Mouse (Mus musculus) MEL (cell line): ENCODE results near the gene Psmb6. TPM values are rescaled to one million over a fixed set of nuclear protein-coding genes. Genes with fewer than 3 reads are reported as not detected.
"Not testable (repeated sequence)": the region's sequence is repeated elsewhere in the genome, so short reads cannot be mapped to it uniquely, and the experiment has no call there.

Experiments used
- DNase-seq: peaks from one replicate; pipeline ENCODE4 v3.0.0; 2011; ENCODE audit warnings: low read depth, low spot score
- H3K27ac ChIP-seq: 2 replicates; pipeline ENCODE4 v1.5.1; 2012; ENCODE audit warnings: low read depth, mild to moderate bottlenecking, control low read depth, low read length, moderate library complexity; ENCODE audit not compliant: control insufficient read depth
- H3K27me3 ChIP-seq, 2 experiments: fragments of 150-350 bp in 1 of 2; sonication (generic) in 1 of 2; 2 replicates each; pipeline ENCODE4 v1.6.1; 2012; ENCODE audit warnings: low read length in 2 of 2, mild to moderate bottlenecking in 2 of 2, improper control_type of control experiment in 1 of 2, moderate library complexity in 1 of 2; ENCODE audit not compliant: insufficient read depth in 2 of 2, control insufficient read depth in 1 of 2
- H3K36me3 ChIP-seq, 2 experiments: 2 replicates each; pipeline ENCODE4 v1.6.1; 2012 to 2014; ENCODE audit warnings: low read length in 2 of 2, improper control_type of control experiment in 1 of 2, inconsistent platforms in 1 of 2, mild to moderate bottlenecking in 1 of 2; ENCODE audit not compliant: insufficient read depth in 2 of 2, control insufficient read depth in 1 of 2
- H3K4me1 ChIP-seq, 2 experiments: fragments of 150-350 bp in 1 of 2; sonication (generic) in 1 of 2; 2 replicates each; pipeline ENCODE4 v1.6.1; 2012; ENCODE audit warnings: low read length in 2 of 2, improper control_type of control experiment in 1 of 2, mild to moderate bottlenecking in 1 of 2; ENCODE audit not compliant: insufficient read depth in 2 of 2, control insufficient read depth in 1 of 2
- H3K4me3 ChIP-seq, 2 experiments: fragments of 150-350 bp in 1 of 2; sonication (generic) in 1 of 2; 2 replicates each; pipeline ENCODE4 v1.5.1; 2012; ENCODE audit warnings: low read depth in 2 of 2, low read length in 2 of 2, mild to moderate bottlenecking in 2 of 2, moderate library complexity in 2 of 2, control low read depth in 1 of 2, improper control_type of control experiment in 1 of 2; ENCODE audit not compliant: control insufficient read depth in 1 of 2, insufficient read depth in 1 of 2
- H3K79me2 ChIP-seq: 2 replicates; pipeline ENCODE4 v1.6.1; 2012; ENCODE audit warnings: mild to moderate bottlenecking, low read length, moderate library complexity; ENCODE audit not compliant: control insufficient read depth, poor library complexity, insufficient read depth
- H3K9ac ChIP-seq: 2 replicates; pipeline ENCODE4 v1.6.1; 2012; ENCODE audit warnings: low read depth, mild to moderate bottlenecking, control low read depth, low read length, moderate library complexity; ENCODE audit not compliant: control insufficient read depth, poor library complexity, severe bottlenecking
- H3K9me3 ChIP-seq: fragments of 150-350 bp; sonication (generic); replicated peaks from 2 replicates; pipeline ENCODE4 v1.6.1; 2012; ENCODE audit warnings: mild to moderate bottlenecking, low read length, improper control_type of control experiment, moderate library complexity; ENCODE audit not compliant: insufficient read depth
- CHD1 ChIP-seq: IDR thresholded peaks from 2 replicates; pipeline ENCODE4 v1.6.1; 2012; ENCODE audit warnings: low read depth, mild to moderate bottlenecking, inconsistent platforms, low read length, improper control_type of control experiment
- EP300 ChIP-seq, 2 experiments: IDR thresholded peaks; 2 replicates each; pipeline ENCODE4 v1.6.1; 2011; ENCODE audit warnings: improper control_type of control experiment in 2 of 2, low read length in 2 of 2, low read depth in 1 of 2, mild to moderate bottlenecking in 1 of 2
- ETS1 ChIP-seq: IDR thresholded peaks from 2 replicates; pipeline ENCODE4 v1.6.1; 2012; ENCODE audit warnings: low read depth, mild to moderate bottlenecking, inconsistent platforms, low read length, improper control_type of control experiment, moderate library complexity
- GATA1 ChIP-seq: IDR thresholded peaks from 2 replicates; pipeline ENCODE4 v1.6.1; 2011; ENCODE audit warnings: low read depth, low read length, improper control_type of control experiment
- HCFC1 ChIP-seq: IDR thresholded peaks from 2 replicates; pipeline ENCODE4 v1.6.1; 2012; ENCODE audit warnings: low read depth, mild to moderate bottlenecking, inconsistent platforms, low read length, improper control_type of control experiment, moderate library complexity
- MAX ChIP-seq: IDR thresholded peaks from 2 replicates; pipeline ENCODE4 v1.6.1; 2011; ENCODE audit warnings: low read length, improper control_type of control experiment
- MXI1 ChIP-seq: IDR thresholded peaks from 2 replicates; pipeline ENCODE4 v1.6.1; 2011; ENCODE audit warnings: mild to moderate bottlenecking, low read depth, low read length, improper control_type of control experiment
- POLR2AphosphoS2 ChIP-seq: IDR thresholded peaks from 2 replicates; pipeline ENCODE4 v1.6.1; 2011; ENCODE audit warnings: low read length, improper control_type of control experiment
- UBTF ChIP-seq: IDR thresholded peaks from 2 replicates; pipeline ENCODE4 v1.6.1; 2012; ENCODE audit warnings: low read depth, mild to moderate bottlenecking, inconsistent platforms, low read length, improper control_type of control experiment, moderate library complexity, borderline replicate concordance; ENCODE audit not compliant: insufficient read depth
- USF1 ChIP-seq: IDR thresholded peaks from 2 replicates; pipeline ENCODE4 v1.6.1; 2014; ENCODE audit warnings: low read depth, mild to moderate bottlenecking, inconsistent platforms, low read length, improper control_type of control experiment, moderate library complexity
- USF2 ChIP-seq, 2 experiments: IDR thresholded peaks; 2 replicates each; pipeline ENCODE4 v1.6.1; 2011 to 2012; ENCODE audit warnings: improper control_type of control experiment in 2 of 2, low read length in 2 of 2, borderline replicate concordance in 1 of 2, inconsistent platforms in 1 of 2, low read depth in 1 of 2, mild to moderate bottlenecking in 1 of 2; ENCODE audit not compliant: insufficient read depth in 1 of 2
- ZKSCAN1 ChIP-seq: IDR thresholded peaks from 2 replicates; pipeline ENCODE4 v1.6.1; 2012; ENCODE audit warnings: low read depth, mild to moderate bottlenecking, inconsistent platforms, low read length, improper control_type of control experiment, moderate library complexity
- ZNF384 ChIP-seq: IDR thresholded peaks from 2 replicates; pipeline ENCODE4 v1.6.1; 2012; ENCODE audit warnings: low read depth, mild to moderate bottlenecking, inconsistent platforms, low read length, improper control_type of control experiment
- polyA plus RNA-seq, 2 experiments: library from polyadenylated mRNA; stranded (reverse) in 1 of 2; unstranded in 1 of 2; fragments of >175 nt in 1 of 2; fragments of >200 nt in 1 of 2; gene quantifications; 2 replicates each; pipeline versions ENCODE4 v1.2.1 to v1.2.4; 2012; ENCODE audit warnings: low replicate concordance in 2 of 2, low read depth in 1 of 2; ENCODE audit not compliant: insufficient read length in 2 of 2, insufficient read depth in 1 of 2, missing spikeins in 1 of 2
- total RNA-seq: library from RNA; depleted of rRNA; stranded (reverse); fragments of 300-350 nt; gene quantifications from 2 replicates; pipeline ENCODE4 v1.2.3, GENCODE M21; 2012

Psmb6 gene
- total and polyA plus RNA-seq, 3 experiments: 462 to 602 TPM; not detected in 1

DNA sequence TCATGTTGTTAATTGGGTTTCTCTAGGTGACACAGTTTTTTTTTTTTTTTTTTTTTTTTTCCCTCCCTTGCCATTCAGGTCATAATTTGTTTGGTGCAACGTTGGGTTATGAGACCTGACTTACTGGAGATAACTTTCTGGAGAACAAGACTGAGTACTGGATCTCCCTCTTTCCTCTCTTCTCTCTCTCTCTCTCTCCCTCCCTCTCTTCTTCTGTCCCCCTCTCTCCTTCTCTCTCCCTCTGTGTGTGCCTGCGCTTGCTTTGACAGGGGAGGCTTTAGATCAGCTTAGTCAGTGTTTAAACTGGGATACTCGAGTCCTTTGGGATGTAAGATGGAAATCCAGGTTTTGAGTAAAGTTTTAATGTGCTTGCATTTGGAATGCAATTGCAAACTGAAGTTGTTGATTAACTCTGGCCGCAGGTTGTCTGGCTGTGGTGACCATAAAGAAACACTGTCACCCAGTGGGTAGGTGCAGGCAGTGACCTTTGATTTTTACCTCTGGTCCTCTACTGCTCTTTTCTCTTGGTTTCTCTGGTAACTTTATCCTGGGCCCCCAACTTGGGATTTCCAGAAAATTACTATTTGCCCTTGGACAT lies 39.2 kb downstream of the Psmb6 start:
- Histone ChIP-seq H3K27me3 (no peaks in the 10 kb centered on the region), H3K36me3 (peaks cover 0 to 19% of the 10 kb centered on the region in 2 experiments; a peak in 2 of 4 replicates), H3K27ac (peak overlapping the region; percentile 20; the same call in 1 of the 2 replicates), H3K79me2 (peaks cover 27% of the 10 kb centered on the region), H3K9ac (peak overlapping the region; percentile 83), H3K9me3 (no peaks in the 10 kb centered on the region), H3K4me3 (peak overlapping the region; percentile 73 to 75), H3K4me1 (peaks cover 0 to 28% of the 10 kb centered on the region in 2 experiments; a peak in 3 of 4 replicates)
- peak; percentile 82 for TF ChIP-seq ZNF384
- TF ChIP-seq USF1: no peak
- no peak for DNase-seq

DNA sequence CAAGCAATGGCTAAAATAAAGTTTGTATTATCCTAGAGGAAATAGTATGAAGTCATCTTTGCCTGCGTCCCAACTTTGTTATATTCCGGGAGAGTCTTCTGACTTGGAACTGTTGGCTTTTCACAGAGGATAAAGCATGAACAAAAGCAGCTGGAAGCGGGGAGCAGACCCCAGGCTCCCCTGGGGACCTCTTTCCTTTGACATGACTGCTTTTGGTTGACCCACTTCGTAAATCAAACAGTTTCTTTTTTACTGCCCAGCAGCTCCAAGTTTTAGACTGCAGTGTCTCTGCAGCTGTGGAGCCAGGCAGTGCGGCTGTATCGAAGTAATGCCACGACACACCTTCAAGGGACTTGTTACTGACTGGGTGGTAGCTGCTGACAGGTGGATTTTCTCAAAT lies 41.4 kb downstream of the Psmb6 start:
- peaks cover 37% of the 10 kb centered on the region for H3K79me2 ChIP-seq
- H3K4me3 ChIP-seq: no peak overlapping the region
- peaks cover 0 to 32% of the 10 kb centered on the region in 2 experiments; a peak in 2 of 4 replicates for H3K36me3 ChIP-seq
- DNase-seq: no peak
- H3K27ac ChIP-seq: no peak overlapping the region
- no peaks in the 10 kb centered on the region for H3K27me3 ChIP-seq
- TF ChIP-seq MAX (no peak), UBTF (no peak), POLR2AphosphoS2 (no peak), CHD1 (no peak), EP300 (IDR thresholded peaks at IDR 0.05; ENCODE audit: low read depth in 1 of 2, low read length in 2 of 2) (no peak), MXI1 (no peak), ZKSCAN1 (no peak), HCFC1 (no peak), ETS1 (no peak), USF2 (IDR thresholded peaks at IDR 0.05; ENCODE audit: borderline replicate concordance in 1 of 2, insufficient read depth in 1 of 2, low read depth in 1 of 2, low read length in 2 of 2) (no peak)
- H3K9ac ChIP-seq: no peak overlapping the region
- no peaks in the 10 kb centered on the region for H3K9me3 ChIP-seq
- H3K4me1 ChIP-seq: peaks cover 4 to 41% of the 10 kb centered on the region in 2 experiments

DNA sequence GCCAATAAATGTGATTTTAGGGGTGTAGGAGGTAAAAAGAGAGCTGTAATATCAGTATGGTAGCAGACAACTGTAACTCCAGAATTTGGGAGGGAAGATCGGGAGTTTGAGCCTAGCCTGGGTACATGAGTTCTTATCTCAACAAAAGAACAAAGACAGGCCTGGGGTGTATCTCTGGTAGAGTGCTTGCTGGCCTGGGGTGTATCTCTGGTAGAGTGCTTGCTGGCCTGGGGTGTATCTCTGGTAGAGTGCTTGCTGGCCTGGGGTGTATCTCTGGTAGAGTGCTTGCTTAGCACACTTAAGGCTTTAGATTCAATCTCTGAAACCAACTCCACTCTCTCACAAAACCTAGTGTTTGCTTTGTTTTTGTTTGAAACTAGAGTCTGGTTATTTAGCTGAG lies 45.4 kb downstream of the Psmb6 start:
- H3K4me1 ChIP-seq: peaks cover 14 to 37% of the 10 kb centered on the region in 2 experiments
- peak overlapping the region; percentile 31 for H3K9ac ChIP-seq
- TF ChIP-seq GATA1: 0 out of 2 replicates have a peak, but pooled peaks have one; percentile 18
- H3K27ac ChIP-seq: peak overlapping the region; percentile 49
- not testable (repeated sequence) for H3K27me3 ChIP-seq, H3K9me3 ChIP-seq
- H3K79me2 ChIP-seq: peaks cover 36% of the 10 kb centered on the region
- H3K36me3 ChIP-seq: peaks cover 0 to 33% of the 10 kb centered on the region in 2 experiments; a peak in 2 of 4 replicates
- DNase-seq: peak; percentile 49
- H3K4me3 ChIP-seq: peak overlapping the region in 1 of 2 experiments; percentile 28; a peak in 3 of 4 replicates
